Comparison of ENCODE assay signal across 11 mouse cellular contexts in the genomic region with DNA sequence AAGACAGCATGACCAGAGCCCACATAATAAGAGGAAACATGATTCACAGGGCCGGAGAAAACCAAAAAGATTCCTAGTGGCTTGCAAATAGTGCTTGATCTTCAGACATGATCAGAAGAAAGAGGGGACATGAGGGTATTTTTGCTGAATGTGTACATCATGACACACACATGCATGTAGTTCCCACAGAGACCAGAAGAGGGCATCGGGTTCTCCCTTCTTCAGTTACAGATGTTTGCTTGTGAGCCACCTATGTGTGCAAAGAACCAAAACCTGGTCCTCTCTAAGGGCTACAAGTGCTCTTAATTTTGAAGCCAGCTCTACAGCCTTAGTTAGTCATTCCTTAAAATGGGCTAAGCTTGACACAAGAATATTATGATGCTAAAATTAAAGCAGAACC.
DNase-seq lines count a peak whose midpoint lies in the region; ATAC-seq and TF ChIP-seq lines count a peak whose summit lies in the region.
"Had no signal": no experiment of that assay in that cellular context is flagged by ENCODE, and none has a peak within 500 bp of the region (broad histone marks: within the 10 kb centered on the region; RNA-seq: fewer than 3 reads in every experiment).

No protein-coding gene starts in this region.

- no peak overlapping the region for H3K9ac ChIP-seq in lung, postnatal 0 days (replicated peaks; ENCODE audit: low read depth)

- intact Hi-C loops in gastrocnemius, adult 2 months (cut with DNase I): no loop called here

- H3K4me1 ChIP-seq in lung, postnatal 0 days (ENCODE audit: insufficient read depth, low read depth, low read length): no peaks in the 10 kb centered on the region
- H3K4me1 ChIP-seq in lung, adult 2 months (ENCODE audit: control insufficient read depth, insufficient read depth, low read length): no peaks in the 10 kb centered on the region
- peaks cover 2% of the 10 kb centered on the region for H3K4me1 ChIP-seq in cortical plate, adult 2 months (ENCODE audit: control insufficient read depth, insufficient read depth, low read length)
- H3K4me1 ChIP-seq: megakaryocyte, embryonic 14.5 days had no signal

- peak; percentile 52 for TF ChIP-seq CTCF in gastrocnemius, adult 2 months (IDR thresholded peaks at IDR 0.05)
- TF ChIP-seq CTCF in lung, postnatal 0 days (IDR thresholded peaks at IDR 0.05): peak; percentile 56
- no peak for TF ChIP-seq CTCF in lung, adult 2 months (IDR thresholded peaks at IDR 0.05; ENCODE audit: insufficient read depth, low read length)
- TF ChIP-seq CTCF in cortical plate, adult 2 months (IDR thresholded peaks at IDR 0.05; ENCODE audit: extremely low read depth, insufficient read depth, low read length): peak; percentile 17; the same call in 1 of the 2 replicates

- no peaks in the 10 kb centered on the region for H3K36me3 ChIP-seq in lung, postnatal 0 days (ENCODE audit: insufficient read depth, low read length)

- no peak overlapping the region for H3K4me2 ChIP-seq in lung, postnatal 0 days (replicated peaks; ENCODE audit: low read depth, low read length)

- TF ChIP-seq EP300 in lung, postnatal 0 days (IDR thresholded peaks at IDR 0.05): no peak

- no peaks in the 10 kb centered on the region for H3K9me3 ChIP-seq in lung, postnatal 0 days (ENCODE audit: low read length)
- H3K9me3 ChIP-seq: megakaryocyte, embryonic 14.5 days had no signal

- no peak overlapping the region for H3K27ac ChIP-seq in gastrocnemius, adult 2 months
- no peak overlapping the region for H3K27ac ChIP-seq in lung, postnatal 0 days (ENCODE audit: low read length)
- no peak overlapping the region for H3K27ac ChIP-seq in cortical plate, adult 2 months (ENCODE audit: insufficient read depth, low read length)

- TF ChIP-seq POLR2A in lung, adult 2 months (IDR thresholded peaks at IDR 0.05; ENCODE audit: borderline replicate concordance, extremely low read depth, low read depth, low read length): no peak
- no peak for TF ChIP-seq POLR2A in cortical plate, adult 2 months (IDR thresholded peaks at IDR 0.05; ENCODE audit: extremely low read depth, insufficient read depth, low read length)

- DNase-seq in gastrocnemius, adult 2 months: no peak
- no peak for DNase-seq in gastrocnemius, adult 8-10 months (ENCODE audit: low spot score in 2 of 2)
- no peak for DNase-seq in lung, postnatal 0 days (ENCODE audit: low spot score)
- DNase-seq in lung, adult 2 months: no peak
- peak; percentile 50 for DNase-seq in retina, embryonic 14.5 days (ENCODE audit: low spot score)
- DNase-seq in cerebellum, adult 8-10 months: no peak
- DNase-seq: cerebellum, postnatal 36 days; right cerebral cortex, postnatal 25 days had no signal

- no peak for ATAC-seq in lung, postnatal 0 days
- ATAC-seq in CD4-positive, CD25-positive, alpha-beta regulatory T cell, adult 4 months: no peak

- WGBS in lung, postnatal 0 days: 71% methylated on average over 2 of the region's 2 CpGs
- WGBS in lung, adult 2 months: 57% methylated on average over 2 of the region's 2 CpGs

- H3K27me3 ChIP-seq in lung, postnatal 0 days (replicated peaks; ENCODE audit: insufficient read depth, low read length): no peaks in the 10 kb centered on the region
- H3K27me3 ChIP-seq: megakaryocyte, embryonic 14.5 days had no signal

- H3K4me3 ChIP-seq in gastrocnemius, adult 2 months: no peak overlapping the region
- no peak overlapping the region for H3K4me3 ChIP-seq in lung, postnatal 0 days (ENCODE audit: low read depth, low read length)
- no peak overlapping the region for H3K4me3 ChIP-seq in lung, adult 2 months (replicated peaks; ENCODE audit: extremely low read depth, low read depth, low read length)
- no peak overlapping the region for H3K4me3 ChIP-seq in cortical plate, adult 2 months (ENCODE audit: insufficient read depth, low read length)
- H3K4me3 ChIP-seq: megakaryocyte, embryonic 14.5 days had no signal
